Mouse (Mus musculus) heart, postnatal 10 days (tissue): ENCODE data around the gene Gm45783. TPM values are rescaled to one million over a fixed set of nuclear protein-coding genes. Genes with fewer than 3 reads are reported as not detected.
A peak's percentile ranks its signal among the peaks of the same experiment; 100 is the strongest.
"Not testable (repeated sequence)": the region's sequence is repeated elsewhere in the genome, so short reads cannot be mapped to it uniquely, and the experiment has no call there.

ENCODE experiments used
- DNase-seq, 2 experiments: peaks; one replicate each; pipeline ENCODE4 v3.0.0; 2021
- intact Hi-C: fragments of 180-260 bp; cut with DNase I; formaldehyde crosslinking; loops from one replicate; pipeline ENCODE4 v1.15.1; 2025
- microRNA-seq, 2 experiments: library from miRNA; unstranded; fragments of <30 nt; microRNA quantifications; one replicate each; pipeline ENCODE4 v1.2.0; 2022
- total RNA-seq, 2 experiments: library from RNA; stranded (reverse); gene quantifications; 2 replicates each; pipeline ENCODE4 v1.2.3; 2021

Gm45783 gene
- total RNA-seq, result not detected

DNA sequence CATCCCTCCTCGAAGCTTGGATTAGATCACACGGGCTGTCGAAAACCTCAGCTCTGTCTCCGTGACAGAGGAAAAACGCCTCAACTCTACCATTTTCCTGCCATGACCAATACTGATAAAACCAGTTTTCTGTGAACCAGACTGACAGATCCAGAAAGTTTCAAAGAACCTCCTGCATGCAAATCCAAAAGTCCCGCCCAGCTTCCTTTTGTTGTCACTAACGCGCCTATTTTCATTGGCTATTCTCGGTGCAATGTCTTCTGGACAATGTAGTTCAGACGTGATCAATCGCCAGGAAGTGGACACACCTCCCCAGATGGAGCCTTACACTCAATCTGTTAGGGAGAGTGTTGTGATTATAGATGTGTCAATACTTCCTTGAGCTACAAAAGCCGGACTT, at the start of gene Gm45783:
Gene Gm45783 (minus strand): TSS at position 143 of the 400 bp plus-strand sequence.
- DNase-seq, result peak; percentile 4 to 11
- intact Hi-C loops, result not testable (repeated sequence)

DNA sequence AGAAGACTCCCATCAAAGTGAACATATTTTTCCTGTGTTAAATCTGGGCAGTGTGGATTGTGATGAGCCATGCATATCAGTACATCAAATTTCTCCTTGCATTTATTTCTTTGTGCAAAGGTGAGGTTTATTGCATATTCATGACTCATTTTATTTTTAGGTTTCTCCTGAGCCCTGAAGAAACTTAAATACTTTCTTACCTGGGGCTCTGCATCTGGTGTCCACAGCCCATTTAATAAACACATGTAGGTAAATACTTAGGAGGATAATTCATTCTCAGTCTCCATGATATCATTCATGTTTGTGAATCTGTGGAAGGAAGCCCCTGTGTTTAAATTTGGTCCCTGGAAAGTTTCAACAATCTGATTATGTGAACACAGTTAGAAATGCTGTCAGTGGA, 25.2 kb upstream of the Gm45783 start, which contains the start of gene Vmn2r31:
Gene Vmn2r31 (minus strand): TSS at position 101 of the 400 bp plus-strand sequence.
- intact Hi-C loops, DNase-seq: not testable (repeated sequence)

DNA sequence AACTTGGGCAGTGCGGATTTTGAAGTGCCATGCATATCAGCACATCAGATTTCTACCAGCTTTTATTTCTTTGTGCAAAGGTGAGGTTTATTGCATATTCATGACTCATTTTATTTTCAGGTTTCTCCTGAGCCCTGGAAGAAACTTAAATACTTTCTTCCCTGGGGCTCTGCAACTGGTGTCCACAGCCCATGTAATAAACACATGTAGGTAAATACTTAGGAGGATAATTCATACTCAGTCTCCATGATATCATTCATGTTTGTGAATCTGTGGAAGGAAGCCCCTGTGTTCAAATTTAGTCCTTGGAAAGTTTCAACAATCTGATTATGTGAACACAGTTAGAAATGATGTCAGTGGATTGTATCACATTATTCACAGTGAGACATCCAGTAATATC, 36.9 kb downstream of the Gm45783 start, which contains the start of gene Vmn2r30:
Gene Vmn2r30 (minus strand): TSS at position 101 of the 400 bp plus-strand sequence.
- DNase-seq, intact Hi-C loops: not testable (repeated sequence)

DNA sequence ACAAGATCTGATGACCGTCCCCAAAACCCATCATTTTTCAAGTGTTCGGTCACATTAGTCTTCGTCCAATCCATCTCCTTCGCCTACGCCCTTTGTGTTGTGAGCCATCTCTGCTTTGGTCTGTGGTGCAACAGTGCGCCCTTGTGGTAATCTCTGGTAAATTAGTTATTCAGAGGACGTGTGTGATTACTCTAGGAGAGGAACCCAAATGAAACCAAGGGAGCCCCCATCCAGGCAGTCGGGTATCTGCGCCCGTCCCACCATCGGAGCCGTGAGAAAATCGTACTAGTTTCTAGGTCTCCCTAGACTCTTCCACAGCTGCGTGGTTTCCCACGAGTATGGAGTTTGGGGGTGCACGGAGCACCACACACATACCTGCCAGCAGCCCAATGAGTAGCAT, 78.8 kb downstream of the Gm45783 start:
- peak; percentile 60 to 75 for DNase-seq
- intact Hi-C loops, result loop anchor here (5.0 kb wide), 1 partner anchor 173 kb away; the partner anchor contains the start of gene Zfp954

Small RNAs within 50 kb of the gene (microRNA-seq; reads per million reads assigned to microRNA genes)
- gene Mir5620, result 0.95 to 5.9 reads per million in 2 experiments

Other genes with a start within 250 kb of the Gm45783 start
- under 1 TPM; 0.14 to 0.27 TPM for gene Zfp773, start 237.8 kb downstream of the Gm45783 start, total RNA-seq
- 1 to 10 TPM; 1.7 to 2.3 TPM for gene Zfp418, start 203.2 kb downstream of the Gm45783 start, total RNA-seq
- gene Zfp772, start 164.6 kb downstream of the Gm45783 start, total RNA-seq, result 1 to 10 TPM; 2.1 to 2.6 TPM
- gene Vmn2r29, start 127.2 kb downstream of the Gm45783 start, total RNA-seq, result not detected
- 1 to 10 TPM; 1.1 to 2.0 TPM for gene Gm45844, start 96.3 kb downstream of the Gm45783 start, total RNA-seq
- gene Clcn4, start 73.7 kb downstream of the Gm45783 start, total RNA-seq, result 10 to 100 TPM; 54.8 to 60.0 TPM
- gene Vmn2r30, start 37.0 kb downstream of the Gm45783 start, total RNA-seq, result not detected
- gene Vmn2r31, start 25.1 kb upstream of the Gm45783 start, total RNA-seq, result not detected
- gene Vmn2r32, start 105.4 kb upstream of the Gm45783 start, total RNA-seq, result not detected
- not detected for gene Vmn2r33, start 192.2 kb upstream of the Gm45783 start, total RNA-seq